Mouse (Mus musculus): ENCODE results near the gene Nsrp1. TPM values are rescaled to one million over a fixed set of nuclear protein-coding genes. Genes with fewer than 3 reads are reported as not detected.

The Nsrp1 gene
- total and polyA plus RNA-seq, 2 experiments from 2014 or later = 2.5 to 55.0 TPM

GRCm38 (mm10) chr11:77010762-77011475 is 67.3 kb downstream of the Nsrp1 start:
- Histone ChIP-seq H3K4me2 (ENCODE audit: low read depth, low read length, poor library complexity, severe bottlenecking) (no peak overlapping the region), H3K9me3 (ENCODE audit: low read length) (no peaks in the 10 kb centered on the region), H3K27me3 (ENCODE audit: insufficient read depth, low read length) (no peaks in the 10 kb centered on the region), H3K27ac (ENCODE audit: low read depth, low read length) (no peak overlapping the region), H3K9ac (replicated peaks; ENCODE audit: low read length, poor library complexity, severe bottlenecking) (no peak overlapping the region), H3K4me3 (ENCODE audit: low read depth, low read length) (no peak overlapping the region), H3K4me1 (ENCODE audit: insufficient read depth, low read length) (no peaks in the 10 kb centered on the region), H3K36me3 (ENCODE audit: insufficient read depth, low read length) (no peaks in the 10 kb centered on the region)
- ATAC-seq (ENCODE audit: low FRiP score) (no peak), DNase-seq (ENCODE audit: low spot score) (no peak)
- TF ChIP-seq CTCF (IDR thresholded peaks at IDR 0.05) = no peak
- 84% methylated on average over 10 of the region's 10 CpGs for WGBS

- ATAC-seq (ENCODE audit: low FRiP score) = no peak
- Histone ChIP-seq H3K36me3 (ENCODE audit: insufficient read depth, low read length) (no peaks in the 10 kb centered on the region), H3K27ac (ENCODE audit: low read depth, low read length) (no peak overlapping the region), H3K4me2 (ENCODE audit: low read depth, low read length, poor library complexity, severe bottlenecking) (no peak overlapping the region), H3K27me3 (ENCODE audit: insufficient read depth, low read length) (no peaks in the 10 kb centered on the region), H3K9me3 (ENCODE audit: low read length) (no peaks in the 10 kb centered on the region), H3K9ac (replicated peaks; ENCODE audit: low read length, poor library complexity, severe bottlenecking) (no peak overlapping the region), H3K4me3 (ENCODE audit: low read depth, low read length) (no peak overlapping the region), H3K4me1 (ENCODE audit: insufficient read depth, low read length) (no peaks in the 10 kb centered on the region)
- no peak for DNase-seq (ENCODE audit: low spot score)
- WGBS = 81% methylated on average over 16 of the region's 16 CpGs
- TF ChIP-seq CTCF (IDR thresholded peaks at IDR 0.05) = no peak
Observed at GRCm38 (mm10) chr11:77009069-77010025, 68.9 kb downstream of the Nsrp1 start.

GRCm38 (mm10) chr11:77006616-77007015 is 71.6 kb downstream of the Nsrp1 start:
- no peak overlapping the region for H3K27ac ChIP-seq (ENCODE audit: low read depth, low read length)
- H3K4me2 ChIP-seq (ENCODE audit: low read depth, low read length, poor library complexity, severe bottlenecking) = no peak overlapping the region
- WGBS = 59% methylated on average over 6 of the region's 6 CpGs
- TF ChIP-seq CTCF (IDR thresholded peaks at IDR 0.05) = no peak
- no peak overlapping the region for H3K9ac ChIP-seq (replicated peaks; ENCODE audit: low read length, poor library complexity, severe bottlenecking)
- no peaks in the 10 kb centered on the region for H3K36me3 ChIP-seq (ENCODE audit: insufficient read depth, low read length)
- H3K4me1 ChIP-seq (ENCODE audit: insufficient read depth, low read length) = no peaks in the 10 kb centered on the region
- ATAC-seq (ENCODE audit: low FRiP score) (no peak), DNase-seq (ENCODE audit: low spot score) (no peak)
- H3K4me3 ChIP-seq (ENCODE audit: low read depth, low read length) = no peak overlapping the region
- H3K9me3 ChIP-seq (ENCODE audit: low read length) = no peaks in the 10 kb centered on the region
- H3K27me3 ChIP-seq (ENCODE audit: insufficient read depth, low read length) = 0 out of 2 replicates have a peak, but pooled peaks cover under 1% of the 10 kb centered on the region

GRCm38 (mm10) chr11:77005881-77006280 is 72.4 kb downstream of the Nsrp1 start:
- H3K27me3 ChIP-seq (ENCODE audit: insufficient read depth, low read length) = peaks cover 8% of the 10 kb centered on the region
- no peak for TF ChIP-seq CTCF (IDR thresholded peaks at IDR 0.05)
- H3K27ac ChIP-seq (ENCODE audit: low read depth, low read length) = no peak overlapping the region
- no peaks in the 10 kb centered on the region for H3K9me3 ChIP-seq (ENCODE audit: low read length)
- H3K4me3 ChIP-seq (ENCODE audit: low read depth, low read length) = no peak overlapping the region
- no peaks in the 10 kb centered on the region for H3K4me1 ChIP-seq (ENCODE audit: insufficient read depth, low read length)
- H3K9ac ChIP-seq (replicated peaks; ENCODE audit: low read length, poor library complexity, severe bottlenecking) = no peak overlapping the region
- ATAC-seq (ENCODE audit: low FRiP score) (no peak), DNase-seq (ENCODE audit: low spot score) (no peak)
- no peak overlapping the region for H3K4me2 ChIP-seq (ENCODE audit: low read depth, low read length, poor library complexity, severe bottlenecking)
- no peaks in the 10 kb centered on the region for H3K36me3 ChIP-seq (ENCODE audit: insufficient read depth, low read length)
- WGBS = 56% methylated on average over 4 of the region's 4 CpGs

- Histone ChIP-seq H3K4me1 (ENCODE audit: insufficient read depth, low read length) (no peaks in the 10 kb centered on the region), H3K4me3 (ENCODE audit: low read depth, low read length) (no peak overlapping the region), H3K9ac (replicated peaks; ENCODE audit: low read length, poor library complexity, severe bottlenecking) (no peak overlapping the region), H3K9me3 (ENCODE audit: low read length) (no peaks in the 10 kb centered on the region), H3K27me3 (ENCODE audit: insufficient read depth, low read length) (peaks cover 28% of the 10 kb centered on the region), H3K36me3 (ENCODE audit: insufficient read depth, low read length) (no peaks in the 10 kb centered on the region), H3K27ac (ENCODE audit: low read depth, low read length) (no peak overlapping the region), H3K4me2 (ENCODE audit: low read depth, low read length, poor library complexity, severe bottlenecking) (no peak overlapping the region)
- no peak for TF ChIP-seq CTCF (IDR thresholded peaks at IDR 0.05)
- DNase-seq (ENCODE audit: low spot score) = no peak
- ATAC-seq (ENCODE audit: low FRiP score) = no peak
- 70% methylated on average over 1 of the region's 1 CpGs for WGBS
Observed at GRCm38 (mm10) chr11:77002361-77002760, 75.9 kb downstream of the Nsrp1 start.

GRCm38 (mm10) chr11:77000741-77001140 is 77.5 kb downstream of the Nsrp1 start:
- WGBS = 66% methylated on average over 5 of the region's 5 CpGs
- no peak for TF ChIP-seq CTCF (IDR thresholded peaks at IDR 0.05)
- Histone ChIP-seq H3K4me1 (ENCODE audit: insufficient read depth, low read length) (no peaks in the 10 kb centered on the region), H3K4me3 (ENCODE audit: low read depth, low read length) (no peak overlapping the region), H3K27me3 (ENCODE audit: insufficient read depth, low read length) (peaks cover 38% of the 10 kb centered on the region), H3K4me2 (ENCODE audit: low read depth, low read length, poor library complexity, severe bottlenecking) (no peak overlapping the region), H3K9ac (replicated peaks; ENCODE audit: low read length, poor library complexity, severe bottlenecking) (no peak overlapping the region), H3K27ac (ENCODE audit: low read depth, low read length) (no peak overlapping the region), H3K9me3 (ENCODE audit: low read length) (no peaks in the 10 kb centered on the region), H3K36me3 (ENCODE audit: insufficient read depth, low read length) (no peaks in the 10 kb centered on the region)
- ATAC-seq (ENCODE audit: low FRiP score) (no peak), DNase-seq (ENCODE audit: low spot score) (no peak)

All from midbrain, postnatal 0 days (tissue).